Mouse (Mus musculus) thymus, adult 2 months (tissue): ENCODE measurements at regions not wholly inside any gene's neighbourhood (a gene's known extent, or its start where the extent isn't known, plus 50 kb on each side); places are given as distances from the start of the nearest gene placed in this dataset.

ENCODE experiments used
- CTCF ChIP-seq: fragments of 200-500 bp; IDR thresholded peaks from 2 replicates; pipeline ENCODE4 v1.5.1; 2012; ENCODE audit warnings: mild to moderate bottlenecking, control low read depth, low read length, moderate library complexity, borderline replicate concordance; ENCODE audit not compliant: control insufficient read depth, poor library complexity, insufficient read depth; ENCODE audit errors: extremely low read depth
- POLR2A ChIP-seq: fragments of 200-500 bp; IDR thresholded peaks from 2 replicates; pipeline ENCODE4 v1.6.1; 2012; ENCODE audit warnings: mild to moderate bottlenecking, low read length, control low read depth, moderate library complexity; ENCODE audit not compliant: control insufficient read depth, poor library complexity, insufficient read depth; ENCODE audit errors: extremely low read depth

- TF ChIP-seq CTCF (no peak), POLR2A (no peak)
Observed at GRCm38 (mm10) chr5:75367282-75367681, 207.4 kb upstream of the Kit start.
